Mouse (Mus musculus) testis, adult 2 months (tissue): ENCODE data around the gene Ap5z1.

Experiments used
- CTCF ChIP-seq: fragments of 200-500 bp; IDR thresholded peaks from 2 replicates; pipeline ENCODE4 v1.5.1; 2012; ENCODE audit warnings: low read depth, mild to moderate bottlenecking, inconsistent platforms, low read length, moderate library complexity; ENCODE audit not compliant: control insufficient read depth, insufficient read depth, insufficient replicate concordance
- POLR2A ChIP-seq: fragments of 200-500 bp; IDR thresholded peaks from 2 replicates; pipeline ENCODE4 v1.6.1; 2012; ENCODE audit warnings: low read depth, mild to moderate bottlenecking, inconsistent platforms, low read length, moderate library complexity; ENCODE audit not compliant: control insufficient read depth

DNA sequence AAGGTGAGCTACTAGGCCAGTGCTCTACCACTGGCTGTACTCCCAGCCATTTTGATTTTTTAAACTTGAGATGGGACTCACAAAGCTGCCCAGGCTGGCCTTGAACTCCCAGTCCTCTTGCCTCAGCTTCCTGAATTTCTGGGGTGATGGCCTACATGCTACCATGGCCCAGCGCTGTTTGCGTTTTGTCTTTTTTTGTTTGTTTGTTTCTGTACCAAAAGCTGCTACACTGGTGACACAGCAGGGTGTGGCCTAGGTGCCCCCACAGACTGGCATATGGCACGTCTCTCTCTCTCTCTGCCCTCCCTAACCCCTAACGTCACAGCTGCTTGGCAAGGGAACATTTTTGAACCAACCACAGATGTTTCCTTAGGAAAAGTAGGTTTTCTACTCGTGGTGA, 3.9 kb upstream of the Ap5z1 start:
- no peak for TF ChIP-seq POLR2A
- TF ChIP-seq CTCF: no peak
